Mouse (Mus musculus) brown adipose tissue, adult 24 weeks (tissue): ENCODE measurements around the gene Fars2. TPM values are rescaled to one million over a fixed set of nuclear protein-coding genes. Genes with fewer than 3 reads are reported as not detected.
"Not testable (repeated sequence)": the region's sequence is repeated elsewhere in the genome, so short reads cannot be mapped to it uniquely, and the experiment has no call there.

ENCODE experiments used
- H3K27ac ChIP-seq: fragments of 200-500 bp; replicated peaks from 2 replicates; pipeline ENCODE4 v1.5.1; 2012; ENCODE audit warnings: low read depth, mild to moderate bottlenecking, low read length
- H3K4me1 ChIP-seq: fragments of 200-500 bp; 2 replicates; pipeline ENCODE4 v1.6.1; 2012; ENCODE audit warnings: low read length, mixed read lengths; ENCODE audit not compliant: control insufficient read depth, insufficient read depth, insufficient read length
- H3K4me3 ChIP-seq: fragments of 200-500 bp; 2 replicates; pipeline ENCODE4 v1.5.1; 2012; ENCODE audit warnings: low read depth, mild to moderate bottlenecking, low read length, moderate library complexity; ENCODE audit not compliant: insufficient read depth
- polyA plus RNA-seq: library from polyadenylated mRNA; stranded (reverse); fragments of >200 nt; gene quantifications from 2 replicates; pipeline ENCODE4 v1.2.4, GENCODE M21; 2012; ENCODE audit not compliant: missing spikeins, insufficient read depth, insufficient read length

The Fars2 gene
- polyA plus RNA-seq, 1 experiment = 91.4 TPM

DNA sequence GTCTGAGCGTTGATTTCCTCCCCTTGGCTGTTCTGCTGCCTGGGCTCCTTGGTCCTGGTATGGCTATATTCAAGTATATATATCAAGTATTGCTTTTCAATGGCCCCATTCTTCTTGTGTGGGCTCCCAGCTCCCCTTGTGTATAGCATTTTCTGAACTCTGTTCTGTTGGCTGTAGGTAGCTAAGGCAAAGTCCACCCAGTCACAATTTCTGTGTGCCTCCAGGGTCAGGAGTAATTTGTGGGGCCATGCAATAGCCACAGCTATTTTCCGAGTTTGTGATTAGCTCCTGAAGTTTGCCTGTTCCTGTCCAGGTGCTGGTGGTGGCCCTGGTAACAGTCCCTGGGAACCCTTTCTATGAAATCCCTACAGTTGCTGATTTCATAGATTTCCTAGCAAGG is 266.0 kb downstream of the Fars2 start:
- H3K27ac ChIP-seq = no peak overlapping the region
- no peaks in the 10 kb centered on the region for H3K4me1 ChIP-seq
- no peak overlapping the region for H3K4me3 ChIP-seq

DNA sequence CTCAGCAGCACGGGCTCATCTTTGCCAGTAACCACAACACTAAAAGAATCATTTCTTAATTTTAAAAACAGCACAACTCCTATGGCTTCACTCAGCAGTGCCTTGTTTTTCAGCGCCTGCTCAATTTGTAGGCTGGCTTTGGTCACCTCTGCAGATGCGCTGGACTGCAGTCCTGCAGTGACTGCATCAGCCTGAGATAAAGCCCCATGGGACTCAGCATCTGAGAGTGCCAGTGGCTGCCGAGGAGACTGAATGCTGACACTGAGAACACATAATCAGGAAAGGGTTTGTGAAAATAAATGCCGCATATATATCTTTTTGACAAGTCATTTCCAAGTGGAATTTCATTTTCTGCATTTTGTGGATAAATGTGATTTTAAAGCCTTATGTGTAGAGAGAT is 268.9 kb downstream of the Fars2 start:
- H3K4me1 ChIP-seq = no peaks in the 10 kb centered on the region
- no peak overlapping the region for H3K27ac ChIP-seq
- H3K4me3 ChIP-seq = no peak overlapping the region

DNA sequence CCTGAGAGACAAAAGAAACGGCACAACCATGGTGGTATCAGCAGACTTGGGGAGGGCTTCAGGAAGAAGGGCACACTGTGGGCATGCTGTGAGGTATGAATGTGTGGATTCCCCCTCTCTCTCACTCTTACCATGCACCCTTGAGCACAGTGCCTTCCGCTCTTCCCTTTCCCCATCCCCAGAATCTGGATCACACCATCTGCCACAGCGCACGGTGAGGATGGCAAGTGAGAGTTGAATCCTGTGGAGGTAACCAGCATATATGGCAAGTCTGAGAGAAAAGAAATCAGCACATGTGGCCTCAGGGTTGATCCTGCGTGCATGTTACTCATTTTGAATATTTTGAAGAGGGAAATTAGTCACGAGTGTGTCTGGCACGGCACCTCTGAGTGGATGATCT is 274.7 kb downstream of the Fars2 start:
- Histone ChIP-seq H3K27ac (no peak overlapping the region), H3K4me3 (no peak overlapping the region), H3K4me1 (no peaks in the 10 kb centered on the region)

- no peak overlapping the region for H3K4me3 ChIP-seq
- H3K27ac ChIP-seq = no peak overlapping the region
- no peaks in the 10 kb centered on the region for H3K4me1 ChIP-seq
Observed at GRCm38 (mm10) chr13:36392666-36393065, 275.5 kb downstream of the Fars2 start.

DNA sequence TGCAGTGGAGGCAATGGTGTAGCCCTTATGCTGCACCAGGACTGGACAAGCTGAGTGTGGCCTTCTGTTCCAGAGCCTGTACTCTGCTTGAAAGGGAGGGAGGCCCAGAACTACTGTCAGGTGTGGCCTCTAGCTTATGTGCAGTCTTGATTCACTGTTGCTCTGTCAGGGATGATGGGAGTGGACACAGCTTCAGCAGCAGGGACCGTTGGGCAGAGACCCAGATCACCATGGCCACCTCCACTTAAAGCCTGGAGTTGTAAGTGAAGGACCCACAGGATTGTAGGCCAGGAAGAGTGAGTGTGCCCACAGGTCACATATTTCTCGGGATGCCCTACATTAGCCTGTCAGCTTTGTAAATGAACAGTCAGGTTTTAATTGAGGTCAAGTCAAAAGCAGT is 283.8 kb downstream of the Fars2 start:
- Histone ChIP-seq H3K4me3 (no peak overlapping the region), H3K4me1 (no peaks in the 10 kb centered on the region), H3K27ac (no peak overlapping the region)

DNA sequence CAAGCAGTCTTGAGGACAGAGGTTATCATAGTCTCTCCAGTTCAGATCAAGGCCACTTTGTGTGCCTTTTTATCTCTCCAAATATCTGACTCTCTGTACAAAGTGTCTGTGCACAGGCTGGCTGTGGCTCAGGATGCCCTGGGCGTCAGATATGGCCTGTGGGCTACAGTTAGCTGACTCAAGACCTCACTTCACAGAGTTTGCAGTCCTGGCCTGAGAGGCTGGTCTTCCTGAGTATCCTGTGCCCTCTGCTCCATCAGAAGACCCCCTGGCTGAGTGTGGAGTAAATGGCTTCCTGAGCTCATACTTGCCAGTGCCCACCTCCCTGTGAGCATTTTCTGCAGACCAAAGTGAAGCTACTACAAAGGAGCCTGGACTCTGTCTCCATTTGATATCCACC is 296.1 kb downstream of the Fars2 start:
- no peaks in the 10 kb centered on the region for H3K4me1 ChIP-seq
- H3K4me3 ChIP-seq = no peak overlapping the region
- no peak overlapping the region for H3K27ac ChIP-seq

DNA sequence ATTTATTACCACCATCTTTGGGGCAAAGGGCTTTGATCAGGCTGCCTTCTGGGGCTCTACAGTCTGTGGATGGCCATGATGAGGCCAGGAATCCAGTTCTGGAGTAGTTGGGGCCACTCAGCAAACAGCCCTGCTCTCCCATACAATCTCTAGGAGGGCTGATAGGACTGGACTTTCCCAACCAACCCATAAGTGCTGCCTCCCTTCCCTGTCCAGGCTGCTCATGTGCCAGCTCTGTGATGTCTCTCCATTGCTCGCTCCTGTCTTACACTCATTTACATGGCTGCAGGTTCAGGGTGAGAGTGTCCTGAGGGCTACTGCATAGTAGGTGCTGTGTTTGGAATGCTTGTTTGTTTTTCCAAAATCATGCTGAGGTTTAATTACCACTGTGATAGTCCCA is 298.0 kb downstream of the Fars2 start:
- no peak overlapping the region for H3K27ac ChIP-seq
- H3K4me1 ChIP-seq = no peaks in the 10 kb centered on the region
- no peak overlapping the region for H3K4me3 ChIP-seq

DNA sequence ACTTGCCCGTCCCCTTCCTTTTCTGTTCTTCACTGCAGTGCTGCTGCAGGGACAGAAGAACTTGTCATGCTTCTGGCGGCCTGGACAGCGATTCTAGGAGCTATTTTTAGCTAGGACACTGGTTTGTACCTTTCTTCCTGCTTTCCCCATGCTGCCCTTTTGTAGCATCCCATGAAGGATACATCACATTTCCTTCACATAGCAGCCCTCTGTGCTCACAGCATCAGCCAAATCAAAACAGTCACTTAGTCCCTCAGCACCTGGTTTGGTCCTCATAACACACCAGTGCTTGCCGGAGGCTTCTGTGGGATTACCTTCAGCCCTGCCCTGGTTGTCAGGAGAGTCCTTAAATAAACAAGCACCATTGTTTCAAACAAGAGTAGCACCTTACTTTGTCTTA is 299.3 kb downstream of the Fars2 start:
- H3K27ac ChIP-seq = no peak overlapping the region
- H3K4me3 ChIP-seq = no peak overlapping the region
- H3K4me1 ChIP-seq = no peaks in the 10 kb centered on the region

DNA sequence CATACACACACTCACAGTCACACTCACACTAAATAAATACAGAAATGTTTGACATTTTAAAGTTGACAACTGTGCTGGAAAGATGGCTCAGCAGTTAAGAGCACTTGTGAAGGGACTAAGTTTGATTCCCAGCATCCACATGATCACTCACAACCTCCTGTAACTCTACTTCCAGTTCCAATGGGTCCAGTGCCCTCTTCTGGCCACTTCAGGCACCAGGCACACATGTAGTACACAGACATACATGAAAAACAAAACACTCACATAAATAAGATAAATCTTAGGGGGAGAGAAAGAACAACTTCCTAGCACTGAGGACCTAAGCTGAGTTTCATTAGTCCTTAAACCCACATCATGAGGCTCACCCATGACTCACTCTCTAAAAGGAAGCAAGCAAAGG is 302.1 kb downstream of the Fars2 start:
- no peak overlapping the region for H3K4me3 ChIP-seq
- H3K4me1 ChIP-seq = no peaks in the 10 kb centered on the region; the same call in 1 of the 2 replicates
- H3K27ac ChIP-seq = no peak overlapping the region

GRCm38 (mm10) chr13:36422446-36422845 is 305.2 kb downstream of the Fars2 start:
- Histone ChIP-seq H3K27ac (no peak overlapping the region), H3K4me1 (no peaks in the 10 kb centered on the region; the same call in 1 of the 2 replicates), H3K4me3 (no peak overlapping the region)

GRCm38 (mm10) chr13:36425824-36426705 is 308.9 kb downstream of the Fars2 start:
- not testable (repeated sequence) for H3K4me1 ChIP-seq, H3K27ac ChIP-seq, H3K4me3 ChIP-seq

DNA sequence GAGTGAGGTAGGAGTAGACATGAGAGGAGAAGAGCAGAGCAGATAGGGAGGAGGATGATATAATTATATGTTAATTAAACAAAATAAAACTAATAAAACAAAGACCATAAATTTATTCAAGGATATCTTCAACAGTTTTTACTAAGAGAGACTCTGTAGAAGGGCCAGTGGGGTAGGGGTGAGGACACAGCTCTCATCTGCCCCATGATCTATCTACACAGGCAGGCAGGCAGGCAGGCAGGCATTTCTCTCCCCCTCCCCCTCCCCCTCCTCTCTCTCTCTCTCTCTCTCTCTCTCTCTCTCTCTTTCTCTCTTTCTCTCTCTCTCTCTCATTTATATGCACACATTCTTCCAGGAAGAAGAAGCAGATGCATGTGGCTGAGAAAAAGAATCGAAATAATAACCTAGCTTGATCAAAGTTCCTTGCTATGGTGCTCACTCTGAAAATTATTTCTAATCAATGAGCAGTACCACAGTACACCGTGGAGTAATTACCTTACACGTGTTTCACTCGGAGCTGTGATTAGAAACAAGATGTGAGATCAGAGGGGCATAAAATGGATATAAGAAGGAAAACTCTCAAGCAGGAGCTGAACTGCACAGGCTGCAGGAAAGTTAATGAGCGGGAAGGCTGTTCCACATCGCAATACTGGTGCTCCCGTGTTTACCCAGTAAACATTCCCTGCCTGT is 312.4 kb downstream of the Fars2 start:
- H3K4me1 ChIP-seq = peaks cover 4% of the 10 kb centered on the region
- H3K4me3 ChIP-seq = no peak overlapping the region
- H3K27ac ChIP-seq = no peak overlapping the region

DNA sequence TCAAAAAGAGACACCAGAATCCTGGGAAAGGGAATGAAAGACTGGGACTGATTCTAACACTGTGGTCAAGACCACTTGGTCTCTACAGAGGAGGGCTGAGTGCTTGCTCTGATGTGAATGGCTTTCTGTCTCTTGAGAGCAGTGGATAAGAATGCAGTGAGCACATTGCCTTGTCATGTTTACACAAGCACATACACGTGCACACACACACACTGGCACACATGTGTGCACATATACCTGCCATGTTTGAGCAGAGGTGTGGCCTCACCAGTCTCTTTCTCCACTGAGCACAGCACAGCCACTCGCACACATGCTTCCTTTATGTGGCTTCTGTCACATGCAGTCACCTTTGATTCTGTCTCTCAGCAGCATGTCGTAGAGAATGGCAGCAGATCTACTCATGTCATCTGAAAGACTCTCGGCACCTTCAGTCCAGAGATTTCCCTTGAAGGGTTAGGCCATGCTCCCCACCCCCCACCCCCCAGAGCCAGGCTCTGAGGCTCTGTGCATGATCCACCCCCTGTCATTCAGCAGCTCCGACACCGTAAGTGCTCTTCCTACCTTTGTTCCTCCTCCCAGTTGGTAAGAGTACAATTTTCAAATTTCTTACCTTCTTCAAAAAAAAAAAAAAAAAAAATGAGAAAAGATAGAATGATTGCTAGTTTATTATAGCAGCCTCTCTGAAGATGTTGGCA is 313.4 kb downstream of the Fars2 start:
- Histone ChIP-seq H3K27ac (no peak overlapping the region), H3K4me1 (peaks cover 4% of the 10 kb centered on the region), H3K4me3 (no peak overlapping the region)

- H3K4me1 ChIP-seq = peaks cover 4% of the 10 kb centered on the region
- no peak overlapping the region for H3K4me3 ChIP-seq
- H3K27ac ChIP-seq = no peak overlapping the region; the same call in 1 of the 2 replicates
Observed at GRCm38 (mm10) chr13:36431974-36432518, 314.8 kb downstream of the Fars2 start.

- no peak overlapping the region for H3K27ac ChIP-seq
- H3K4me3 ChIP-seq = no peak overlapping the region
- H3K4me1 ChIP-seq = no peaks in the 10 kb centered on the region
Observed at GRCm38 (mm10) chr13:36444748-36445423, 327.7 kb downstream of the Fars2 start.
